Mouse (Mus musculus) naive thymus-derived CD4-positive, alpha-beta T cell, adult 2 months (primary cell): ENCODE data around the gene Actl7b.

Experiments
- DNase-seq: peaks from one replicate; pipeline ENCODE4 v3.0.0-alpha.2; 2011; ENCODE audit warnings: low read depth

Actl7b gene

GRCm38 (mm10) chr4:56741041-56741493 lies at the start of gene Actl7b:
Gene Actl7b (minus strand): TSS chr4:56741443.
- no peak for DNase-seq

GRCm38 (mm10) chr4:56771065-56771464 lies 29.8 kb upstream of the Actl7b start:
- no peak for DNase-seq

GRCm38 (mm10) chr4:56768913-56769312 lies 27.7 kb upstream of the Actl7b start:
- no peak for DNase-seq

GRCm38 (mm10) chr4:56767861-56768284 lies 26.6 kb upstream of the Actl7b start:
- DNase-seq = no peak

GRCm38 (mm10) chr4:56757693-56758092 lies 16.4 kb upstream of the Actl7b start:
- DNase-seq = no peak

GRCm38 (mm10) chr4:56756966-56757600 lies 15.8 kb upstream of the Actl7b start:
- DNase-seq = no peak

- DNase-seq = no peak
Measured at GRCm38 (mm10) chr4:56756021-56756420, 14.8 kb upstream of the Actl7b start.

GRCm38 (mm10) chr4:56747456-56747855 lies 6.2 kb upstream of the Actl7b start:
- DNase-seq = no peak

GRCm38 (mm10) chr4:56746345-56746744 lies 5.1 kb upstream of the Actl7b start:
- no peak for DNase-seq

GRCm38 (mm10) chr4:56743363-56744195 lies 2.3 kb upstream of the Actl7b start, which contains the start of gene Actl7a:
Gene Actl7a (plus strand): TSS chr4:56743413.
- no peak for DNase-seq

- no peak for DNase-seq
Measured at GRCm38 (mm10) chr4:56742698-56743097, 1.5 kb upstream of the Actl7b start.

- no peak for DNase-seq
Measured at GRCm38 (mm10) chr4:56740611-56741010, 632 bp downstream of the Actl7b start.

- no peak for DNase-seq
Measured at GRCm38 (mm10) chr4:56740020-56740485, 1.2 kb downstream of the Actl7b start, which contains the start of gene Gm26657. Gene Gm26657 (plus strand): TSS chr4:56740070.

GRCm38 (mm10) chr4:56725839-56726238 lies 15.4 kb downstream of the Actl7b start:
- DNase-seq = peak; percentile 5

- no peak for DNase-seq
Measured at GRCm38 (mm10) chr4:56723237-56723636, 18.0 kb downstream of the Actl7b start.

- DNase-seq = no peak
Measured at GRCm38 (mm10) chr4:56722346-56722745, 18.9 kb downstream of the Actl7b start.

GRCm38 (mm10) chr4:56721469-56721868 lies 19.8 kb downstream of the Actl7b start:
- DNase-seq = peak; percentile 19

GRCm38 (mm10) chr4:56720403-56720802 lies 20.8 kb downstream of the Actl7b start:
- DNase-seq = no peak

- no peak for DNase-seq
Measured at GRCm38 (mm10) chr4:56719456-56719855, 21.8 kb downstream of the Actl7b start.

- no peak for DNase-seq
Measured at GRCm38 (mm10) chr4:56718573-56719442, 22.4 kb downstream of the Actl7b start.

GRCm38 (mm10) chr4:56717932-56718331 lies 23.3 kb downstream of the Actl7b start:
- no peak for DNase-seq

GRCm38 (mm10) chr4:56716801-56717200 lies 24.4 kb downstream of the Actl7b start:
- no peak for DNase-seq
